Mouse (Mus musculus) common myeloid progenitor, adult 5-6 weeks (primary cell): ENCODE measurements around the gene Rps5. TPM values are rescaled to one million over a fixed set of nuclear protein-coding genes. Genes with fewer than 3 reads are reported as not detected.

ENCODE experiments used
- total RNA-seq: library from RNA; stranded (forward); fragments of 200-1000, 187-1606 nt; gene quantifications from 2 replicates; pipeline ENCODE4 v1.2.3, GENCODE M21; 2017

Gene Rps5
- total RNA-seq, 1 experiment from 2014 or later, result 1,289 TPM

Other genes starting within 250 kb of the Rps5 start
- not detected in 2 replicates for gene Vmn2r55, start 237.3 kb upstream of the Rps5 start, total RNA-seq
- not detected in 2 replicates for gene Vmn2r56, start 187.3 kb upstream of the Rps5 start, total RNA-seq
- 2.7 and 5.7 TPM in 2 replicates for gene Zscan18, start 118.7 kb upstream of the Rps5 start, total RNA-seq
- 9.8 and 11.9 TPM in 2 replicates for gene Zfp329, start 103.4 kb upstream of the Rps5 start, total RNA-seq
- 25.2 and 44.3 TPM in 2 replicates for gene Zfp110, start 87.5 kb upstream of the Rps5 start, total RNA-seq
- 1.4 and 2.8 TPM in 2 replicates for gene Zfp128, start 41.1 kb upstream of the Rps5 start, total RNA-seq
- gene Zscan22, start 24.5 kb upstream of the Rps5 start, total RNA-seq, result 5.8 and 9.8 TPM in 2 replicates
- gene Rnf225, start 5.1 kb downstream of the Rps5 start, total RNA-seq, result 0.24 and 0.55 TPM in 2 replicates
- 6.7 and 8.0 TPM in 2 replicates for gene Zfp324, start 43.5 kb downstream of the Rps5 start, total RNA-seq
- gene Zfp446, start 55.6 kb downstream of the Rps5 start, total RNA-seq, result 3.7 and 3.8 TPM in 2 replicates
- not detected in 2 replicates for gene Slc27a5, start 75.9 kb downstream of the Rps5 start, total RNA-seq
- 481 and 549 TPM in 2 replicates for gene Trim28, start 76.8 kb downstream of the Rps5 start, total RNA-seq
- gene Zbtb45, start 87.7 kb downstream of the Rps5 start, total RNA-seq, result 9.7 and 9.8 TPM in 2 replicates
- 147 and 158 TPM in 2 replicates for gene Chmp2a, start 112.5 kb downstream of the Rps5 start, total RNA-seq
- gene Ube2m, start 116.0 kb downstream of the Rps5 start, total RNA-seq, result 97.7 and 99.2 TPM in 2 replicates
- gene Mzf1, start 132.5 kb downstream of the Rps5 start, total RNA-seq, result 0.87 and 1.3 TPM in 2 replicates
- not detected in 2 replicates for gene Vmn1r85, start 172.9 kb downstream of the Rps5 start, total RNA-seq
- not detected in 2 replicates for gene Vmn1r86, start 197.6 kb downstream of the Rps5 start, total RNA-seq
- gene Vmn1r87, start 217.9 kb downstream of the Rps5 start, total RNA-seq, result not detected in 2 replicates
- under 0.01 TPM in 1 of 2 replicates, not detected in the other for gene Vmn1r88, start 237.3 kb downstream of the Rps5 start, total RNA-seq